Mouse (Mus musculus): Measurements from ENCODE around the gene Galk1. TPM values are rescaled to one million over a fixed set of nuclear protein-coding genes. Genes with fewer than 3 reads are reported as not detected.

Galk1 gene
- polyA plus RNA-seq, 1 experiment from 2014 or later = 387 TPM

GRCm38 (mm10) chr11:115975544-115975943 lies 37.0 kb downstream of the Galk1 start:
- Histone ChIP-seq H3K4me2 (replicated peaks; ENCODE audit: low read depth) (peak overlapping the region; percentile 88), H3K4me3 (ENCODE audit: low read depth, low read length) (peak overlapping the region; percentile 64), H3K4me1 (replicated peaks; ENCODE audit: control insufficient read depth, insufficient read depth, low read length) (0 out of 2 replicates have a peak, but pooled peaks cover 7% of the 10 kb centered on the region), H3K9ac (ENCODE audit: low read depth, low read length) (peak overlapping the region; percentile 60), H3K27me3 (replicated peaks; ENCODE audit: control insufficient read depth, insufficient read depth, low read length) (no peaks in the 10 kb centered on the region), H3K9me3 (ENCODE audit: control insufficient read depth) (no peaks in the 10 kb centered on the region), H3K36me3 (ENCODE audit: control insufficient read depth, insufficient read depth) (peaks cover 13% of the 10 kb centered on the region), H3K27ac (ENCODE audit: low read depth, low read length) (peak overlapping the region; percentile 89)
- peak; percentile 41 for TF ChIP-seq CTCF (IDR thresholded peaks at IDR 0.05; ENCODE audit: low read depth)
- peak; percentile 42; the same call in 1 of the 2 replicates for ATAC-seq
- 18% methylated on average over 12 of the region's 12 CpGs for WGBS

GRCm38 (mm10) chr11:115975083-115975420 lies 37.5 kb downstream of the Galk1 start:
- peak overlapping the region; percentile 88 for H3K4me2 ChIP-seq (replicated peaks; ENCODE audit: low read depth)
- peak overlapping the region; percentile 89 for H3K27ac ChIP-seq (ENCODE audit: low read depth, low read length)
- no peaks in the 10 kb centered on the region for H3K9me3 ChIP-seq (ENCODE audit: control insufficient read depth)
- peaks cover 12% of the 10 kb centered on the region for H3K36me3 ChIP-seq (ENCODE audit: control insufficient read depth, insufficient read depth)
- 2% methylated on average over 18 of the region's 18 CpGs for WGBS
- H3K9ac ChIP-seq (ENCODE audit: low read depth, low read length) = peak overlapping the region; percentile 60
- TF ChIP-seq CTCF (IDR thresholded peaks at IDR 0.05; ENCODE audit: low read depth) = no peak
- peak; percentile 11; the same call in 1 of the 2 replicates for ATAC-seq
- H3K4me1 ChIP-seq (replicated peaks; ENCODE audit: control insufficient read depth, insufficient read depth, low read length) = 0 out of 2 replicates have a peak, but pooled peaks cover 9% of the 10 kb centered on the region
- no peaks in the 10 kb centered on the region for H3K27me3 ChIP-seq (replicated peaks; ENCODE audit: control insufficient read depth, insufficient read depth, low read length)
- H3K4me3 ChIP-seq (ENCODE audit: low read depth, low read length) = peak overlapping the region; percentile 64

GRCm38 (mm10) chr11:115974309-115975082 lies 38.0 kb downstream of the Galk1 start, which contains the start of gene Itgb4:
Gene Itgb4 (plus strand): TSS chr11:115974709.
- peak; percentile 76 for TF ChIP-seq CTCF (IDR thresholded peaks at IDR 0.05; ENCODE audit: low read depth)
- Histone ChIP-seq H3K4me2 (replicated peaks; ENCODE audit: low read depth) (peak within 1 kb of the TSS; percentile 88), H3K4me1 (replicated peaks; ENCODE audit: control insufficient read depth, insufficient read depth, low read length) (0 out of 2 replicates have a peak, but pooled peaks cover 12% of the 10 kb centered on the region), H3K36me3 (ENCODE audit: control insufficient read depth, insufficient read depth) (peaks cover 8% of the 10 kb centered on the region), H3K27ac (ENCODE audit: low read depth, low read length) (peak within 1 kb of the TSS; percentile 89), H3K27me3 (replicated peaks; ENCODE audit: control insufficient read depth, insufficient read depth, low read length) (no peaks in the 10 kb centered on the region), H3K9ac (ENCODE audit: low read depth, low read length) (peak within 1 kb of the TSS; percentile 60), H3K4me3 (ENCODE audit: low read depth, low read length) (peak within 1 kb of the TSS; percentile 64), H3K9me3 (ENCODE audit: control insufficient read depth) (no peaks in the 10 kb centered on the region)
- WGBS = 12% methylated on average over 44 of the region's 58 CpGs
- peak; percentile 88 for ATAC-seq

- no peak for TF ChIP-seq CTCF (IDR thresholded peaks at IDR 0.05; ENCODE audit: low read depth)
- Histone ChIP-seq H3K27ac (ENCODE audit: low read depth, low read length) (peak overlapping the region; percentile 71; the same call in 1 of the 2 replicates), H3K36me3 (ENCODE audit: control insufficient read depth, insufficient read depth) (0 out of 2 replicates have a peak, but pooled peaks cover 3% of the 10 kb centered on the region), H3K27me3 (replicated peaks; ENCODE audit: control insufficient read depth, insufficient read depth, low read length) (no peaks in the 10 kb centered on the region), H3K4me3 (ENCODE audit: low read depth, low read length) (no peak overlapping the region), H3K4me2 (replicated peaks; ENCODE audit: low read depth) (no peak overlapping the region), H3K9ac (ENCODE audit: low read depth, low read length) (no peak overlapping the region), H3K9me3 (ENCODE audit: control insufficient read depth) (no peaks in the 10 kb centered on the region), H3K4me1 (replicated peaks; ENCODE audit: control insufficient read depth, insufficient read depth, low read length) (0 out of 2 replicates have a peak, but pooled peaks cover 12% of the 10 kb centered on the region)
- 50% methylated on average over 6 of the region's 6 CpGs for WGBS
- ATAC-seq = peak; percentile 42
These were observed 41.5 kb downstream of the Galk1 start for GRCm38 (mm10) chr11:115971016-115971415.

GRCm38 (mm10) chr11:115970006-115970673 lies 42.4 kb downstream of the Galk1 start:
- TF ChIP-seq CTCF (IDR thresholded peaks at IDR 0.05; ENCODE audit: low read depth) = no peak
- H3K36me3 ChIP-seq (ENCODE audit: control insufficient read depth, insufficient read depth) = 0 out of 2 replicates have a peak, but pooled peaks cover 9% of the 10 kb centered on the region
- no peaks in the 10 kb centered on the region for H3K27me3 ChIP-seq (replicated peaks; ENCODE audit: control insufficient read depth, insufficient read depth, low read length)
- no peak overlapping the region for H3K4me3 ChIP-seq (ENCODE audit: low read depth, low read length)
- no peak for ATAC-seq
- H3K27ac ChIP-seq (ENCODE audit: low read depth, low read length) = peak overlapping the region; percentile 71
- WGBS = 36% methylated on average over 15 of the region's 15 CpGs
- no peak overlapping the region for H3K4me2 ChIP-seq (replicated peaks; ENCODE audit: low read depth)
- H3K4me1 ChIP-seq (replicated peaks; ENCODE audit: control insufficient read depth, insufficient read depth, low read length) = 0 out of 2 replicates have a peak, but pooled peaks cover 12% of the 10 kb centered on the region
- peak overlapping the region; percentile 23; the same call in 1 of the 2 replicates for H3K9ac ChIP-seq (ENCODE audit: low read depth, low read length)
- no peaks in the 10 kb centered on the region for H3K9me3 ChIP-seq (ENCODE audit: control insufficient read depth)
